Mouse (Mus musculus): Measurements from ENCODE around the gene Pacsin3.

The Pacsin3 gene

GRCm38 (mm10) chr2:91305926-91306325 is 50.2 kb downstream of the Pacsin3 start:
- DNase-seq (ENCODE audit: low read depth, low spot score) = no peak
- no peaks in the 10 kb centered on the region for H3K27me3 ChIP-seq (ENCODE audit: control insufficient read depth, insufficient read depth, low read length, poor library complexity, severe bottlenecking)

GRCm38 (mm10) chr2:91306589-91306988 is 50.8 kb downstream of the Pacsin3 start:
- DNase-seq (ENCODE audit: low read depth, low spot score) = no peak
- no peaks in the 10 kb centered on the region for H3K27me3 ChIP-seq (ENCODE audit: control insufficient read depth, insufficient read depth, low read length, poor library complexity, severe bottlenecking)
- H3K36me3 ChIP-seq (ENCODE audit: control insufficient read depth, insufficient read depth, low read length, poor library complexity, severe bottlenecking) = no peaks in the 10 kb centered on the region

More at GRCm38 (mm10) chr2:91305926-91306325, 50.2 kb downstream of the Pacsin3 start:
- no peaks in the 10 kb centered on the region for H3K36me3 ChIP-seq (ENCODE audit: control insufficient read depth, insufficient read depth, low read length, poor library complexity, severe bottlenecking)

- Histone ChIP-seq H3K27me3 (ENCODE audit: control insufficient read depth, insufficient read depth, low read length, poor library complexity, severe bottlenecking) (no peaks in the 10 kb centered on the region), H3K36me3 (ENCODE audit: control insufficient read depth, insufficient read depth, low read length, poor library complexity, severe bottlenecking) (no peaks in the 10 kb centered on the region)
- no peak for DNase-seq (ENCODE audit: low read depth, low spot score)
Observed at GRCm38 (mm10) chr2:91308680-91309079, 52.9 kb downstream of the Pacsin3 start.

- DNase-seq (ENCODE audit: low read depth, low spot score) = no peak
- H3K27me3 ChIP-seq (ENCODE audit: control insufficient read depth, insufficient read depth, low read length, poor library complexity, severe bottlenecking) = no peaks in the 10 kb centered on the region
- H3K36me3 ChIP-seq (ENCODE audit: control insufficient read depth, insufficient read depth, low read length, poor library complexity, severe bottlenecking) = no peaks in the 10 kb centered on the region
Observed at GRCm38 (mm10) chr2:91309546-91309945, 53.8 kb downstream of the Pacsin3 start.

GRCm38 (mm10) chr2:91312578-91313311 is 57.0 kb downstream of the Pacsin3 start:
- Histone ChIP-seq H3K36me3 (ENCODE audit: control insufficient read depth, insufficient read depth, low read length, poor library complexity, severe bottlenecking) (no peaks in the 10 kb centered on the region), H3K27me3 (ENCODE audit: control insufficient read depth, insufficient read depth, low read length, poor library complexity, severe bottlenecking) (no peaks in the 10 kb centered on the region)
- DNase-seq (ENCODE audit: low read depth, low spot score) = no peak

- Histone ChIP-seq H3K27me3 (ENCODE audit: control insufficient read depth, insufficient read depth, low read length, poor library complexity, severe bottlenecking) (no peaks in the 10 kb centered on the region), H3K36me3 (ENCODE audit: control insufficient read depth, insufficient read depth, low read length, poor library complexity, severe bottlenecking) (no peaks in the 10 kb centered on the region)
- no peak for DNase-seq (ENCODE audit: low read depth, low spot score)
Observed at GRCm38 (mm10) chr2:91314184-91314583, 58.4 kb downstream of the Pacsin3 start.

All from splenic B cell, adult 2 months (primary cell).